Mouse (Mus musculus) granulocyte monocyte progenitor cell, adult 5-6 weeks (primary cell): ENCODE data around the gene Mfap1a. TPM values are rescaled to one million over a fixed set of nuclear protein-coding genes. Genes with fewer than 3 reads are reported as not detected.
"Not testable (repeated sequence)": the region's sequence is repeated elsewhere in the genome, so short reads cannot be mapped to it uniquely, and the experiment has no call there.

Experiments used
- ATAC-seq: replicated peaks from 2 replicates; pipeline ENCODE4 v1.8.0; 2016; ENCODE audit warnings: mild to moderate bottlenecking, moderate TSS enrichment, inconsistent platforms; ENCODE audit not compliant: poor library complexity, severe bottlenecking
- total RNA-seq, 2 experiments: library from RNA; stranded (forward) in 1 of 2; stranded (reverse) in 1 of 2; fragments of 200-712, 200-1000 nt in 1 of 2; fragments of >200 nt in 1 of 2; fragmentation: Nextera tagmentation in 1 of 2; gene quantifications; 2 replicates each; pipeline ENCODE4 v1.2.3; 2014 to 2017

The Mfap1a gene
- total RNA-seq (2014; fragmentation: Nextera tagmentation), result 23.3 and 24.5 TPM in 2 replicates
- 36.3 and 46.9 TPM in 2 replicates for total RNA-seq (2017)

DNA sequence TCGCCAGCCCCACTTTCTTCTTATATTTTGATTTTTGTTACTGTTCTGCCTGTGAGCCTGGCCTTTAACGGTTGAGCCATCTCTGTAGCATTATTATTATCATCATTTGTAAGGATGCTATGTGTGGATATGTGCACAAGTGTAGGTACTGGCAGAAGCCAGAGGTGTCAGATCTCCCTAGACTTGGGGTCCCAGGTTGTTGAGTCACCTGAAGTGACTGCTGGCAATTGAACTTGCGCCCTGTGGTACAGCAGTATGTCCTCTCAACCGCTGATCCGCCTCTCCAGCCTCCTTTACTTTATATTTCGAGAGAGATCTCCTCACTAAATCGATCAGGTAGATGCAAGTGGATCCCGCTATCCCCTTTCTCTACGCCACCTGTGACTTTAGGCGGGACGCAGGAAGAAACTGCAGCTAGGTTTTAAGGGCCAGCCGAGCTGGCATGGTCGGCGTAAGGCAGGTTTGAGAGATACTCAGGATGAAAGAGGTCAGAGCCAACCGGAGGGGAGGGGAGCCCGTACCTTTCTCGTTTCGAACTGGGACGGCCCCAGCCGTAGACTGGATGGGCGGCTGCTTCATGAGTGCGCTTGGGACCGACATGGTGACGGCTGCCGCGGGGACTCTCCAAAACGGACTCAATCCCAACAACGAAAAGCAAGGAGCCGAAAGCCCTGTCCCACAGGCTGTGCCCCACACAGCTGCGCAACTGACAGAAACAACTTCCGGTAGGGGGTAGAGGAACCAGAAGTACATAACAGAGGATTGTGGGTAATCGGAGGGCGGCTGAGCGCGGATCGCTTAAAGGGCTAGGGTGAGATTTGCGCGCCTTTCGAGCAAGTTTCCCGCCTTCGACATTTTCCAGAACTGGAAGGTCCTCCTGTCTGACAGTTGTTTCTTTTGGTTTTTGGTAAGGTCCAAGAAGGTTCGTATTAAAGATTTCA is at the start of gene Mfap1a, which contains the start of gene Wdr76:
Mfap1a (minus strand) TSS at position 724 of the 941 bp plus-strand sequence.
Wdr76 (plus strand) TSS at position 782 of the 941 bp plus-strand sequence.
- peak; percentile 95 for ATAC-seq

GRCm38 (mm10) chr2:121551271-121551670 is 44.8 kb upstream of the Mfap1a start:
- ATAC-seq, result no peak

- ATAC-seq, result no peak
Measured at GRCm38 (mm10) chr2:121549630-121550029, 43.2 kb upstream of the Mfap1a start.

- no peak for ATAC-seq
Measured at GRCm38 (mm10) chr2:121544829-121545228, 38.4 kb upstream of the Mfap1a start.

- no peak for ATAC-seq
Measured at GRCm38 (mm10) chr2:121525056-121525455, 18.6 kb upstream of the Mfap1a start.

- ATAC-seq, result not testable (repeated sequence)
Measured at GRCm38 (mm10) chr2:121522830-121523229, 16.4 kb upstream of the Mfap1a start.

DNA sequence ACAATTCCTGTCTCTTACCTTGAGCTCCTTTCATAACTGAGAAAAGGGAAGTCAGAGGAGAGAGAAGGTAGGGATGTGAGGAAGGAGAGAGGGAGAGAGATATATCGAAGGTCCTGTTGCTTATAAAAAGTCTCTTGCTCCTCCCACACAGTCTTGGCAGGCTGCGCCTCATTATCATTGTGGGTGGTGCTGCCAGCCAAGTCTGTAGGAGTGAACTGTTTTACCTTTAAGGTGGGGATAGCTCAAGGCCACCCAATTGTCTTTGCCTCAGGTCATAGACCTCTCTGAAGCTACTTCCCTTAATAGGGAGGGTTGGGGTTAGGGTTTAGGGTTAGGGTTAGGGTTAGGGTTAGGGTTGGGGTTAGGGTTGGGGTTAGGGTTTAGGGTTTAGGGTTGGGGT is 15.5 kb upstream of the Mfap1a start:
- no peak for ATAC-seq

GRCm38 (mm10) chr2:121518711-121519110 is 12.2 kb upstream of the Mfap1a start:
- not testable (repeated sequence) for ATAC-seq

DNA sequence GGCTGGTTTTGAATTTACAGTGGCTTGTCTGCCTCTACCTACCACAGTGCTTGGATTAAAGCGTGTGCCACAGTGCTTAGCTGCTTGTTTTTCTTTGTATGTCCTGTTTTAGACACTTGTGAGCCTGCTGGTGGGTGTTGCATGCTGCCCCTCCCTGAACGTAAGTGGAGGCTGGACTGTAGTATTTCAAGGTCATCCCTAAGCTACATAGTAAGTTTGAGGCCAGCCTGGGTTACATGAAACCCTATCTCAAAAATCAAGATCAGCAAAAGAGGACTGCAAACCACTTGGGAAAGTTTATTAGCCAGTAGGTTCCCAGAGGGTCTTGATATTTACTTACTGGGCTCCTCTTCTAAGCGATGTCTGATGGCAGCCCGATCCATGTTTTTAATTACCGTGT is 11.6 kb upstream of the Mfap1a start:
- ATAC-seq, result no peak

DNA sequence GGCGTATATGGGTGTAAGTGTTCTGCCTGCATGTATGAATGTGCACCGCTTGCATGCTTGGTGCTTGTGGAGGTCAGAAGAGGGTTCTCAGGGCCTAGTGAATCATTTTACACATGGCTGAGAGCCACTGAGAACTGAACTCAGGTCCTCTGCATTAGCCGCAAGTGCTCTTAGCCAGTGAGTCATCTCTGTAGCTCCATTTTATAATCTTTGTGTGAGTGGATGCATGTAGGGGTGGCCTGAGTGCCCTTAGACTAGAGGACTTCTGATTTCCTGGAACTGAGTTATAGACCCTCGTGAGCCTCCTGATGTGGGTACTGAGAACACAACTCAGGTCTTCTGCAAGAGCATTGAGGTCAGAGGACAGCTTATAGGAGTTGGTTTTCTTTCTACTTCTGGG is 7.7 kb upstream of the Mfap1a start:
- no peak for ATAC-seq

GRCm38 (mm10) chr2:121512991-121513765 is 6.7 kb upstream of the Mfap1a start:
- peak; percentile 61; the same call in 1 of the 2 replicates for ATAC-seq

DNA sequence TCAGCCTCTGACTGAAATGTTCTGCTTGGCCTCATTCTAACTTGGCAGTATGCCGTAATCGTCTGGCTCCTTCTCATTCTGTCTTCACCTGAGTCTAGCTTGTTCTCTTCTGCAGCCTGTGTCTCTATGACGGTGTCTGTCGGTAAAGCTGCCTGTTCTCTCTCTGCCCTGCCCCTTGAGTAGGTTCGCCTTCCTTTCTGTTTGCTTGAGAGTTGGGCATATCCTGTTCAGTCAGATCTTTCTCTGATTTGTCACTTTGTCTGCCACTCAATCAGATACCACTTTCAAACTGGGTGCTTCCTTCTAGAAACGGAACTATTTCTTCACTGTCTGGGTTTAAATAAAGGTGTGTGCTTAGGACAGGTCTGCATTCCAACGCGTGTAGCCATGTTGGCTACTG is 4.9 kb upstream of the Mfap1a start:
- ATAC-seq, result no peak

DNA sequence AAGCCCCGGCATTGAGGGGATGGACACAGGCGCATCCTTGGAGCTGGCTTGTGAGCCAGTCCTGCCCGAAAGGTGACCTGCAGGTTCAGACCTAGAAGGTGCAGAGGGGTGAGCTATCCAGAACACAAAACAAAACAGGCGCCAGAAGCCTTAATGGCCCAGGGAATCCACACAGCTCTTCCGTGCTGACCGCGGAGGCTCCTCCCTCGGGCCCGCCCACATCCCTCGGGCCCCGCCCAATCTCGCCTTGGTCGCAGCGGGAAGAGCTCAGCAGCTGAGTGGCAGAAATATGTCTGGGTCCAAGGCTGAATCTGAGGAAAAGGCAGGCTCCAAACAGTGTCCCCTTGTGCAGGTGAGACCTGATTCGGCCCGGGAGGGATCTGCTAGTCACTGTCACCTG is 3.1 kb upstream of the Mfap1a start:
- peak; percentile 31 for ATAC-seq

- ATAC-seq, result no peak
Measured at GRCm38 (mm10) chr2:121507951-121508330, 1.5 kb upstream of the Mfap1a start.

DNA sequence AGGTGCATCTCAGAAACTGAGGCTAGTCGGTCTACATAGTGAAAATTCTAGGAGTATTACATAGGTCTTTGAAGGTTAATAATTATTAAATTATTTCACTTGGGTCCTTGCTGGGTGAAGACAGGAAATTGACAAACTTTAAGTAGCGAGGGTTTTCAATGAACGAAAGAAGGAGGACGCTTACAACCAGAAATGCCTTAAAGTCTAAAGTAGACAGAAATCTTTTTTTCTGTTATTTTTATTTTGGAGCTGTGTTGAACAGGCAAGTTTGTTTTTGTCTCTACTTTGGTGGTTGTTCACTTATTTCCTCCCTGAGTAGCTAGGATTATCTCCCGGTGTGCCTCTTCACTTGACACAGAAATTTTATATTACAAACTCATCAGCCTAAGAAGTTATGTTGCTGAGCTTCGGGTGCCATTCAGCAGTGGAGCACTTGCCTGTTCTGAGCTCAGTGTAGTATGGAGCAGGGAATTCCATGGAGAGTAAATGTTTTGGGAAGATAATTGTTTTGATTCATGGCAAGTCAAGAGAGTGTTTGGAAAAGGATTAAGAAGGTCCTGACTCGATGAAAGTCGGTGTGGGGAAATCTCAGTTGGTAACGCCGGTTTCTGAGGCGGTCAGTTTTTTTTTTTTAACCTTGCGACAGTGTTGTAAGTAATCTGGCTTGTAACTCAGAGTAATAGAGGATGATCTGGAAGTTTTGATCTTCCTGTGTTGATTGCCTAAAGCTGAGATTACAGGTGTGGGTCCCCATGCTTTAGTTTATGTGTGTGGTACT is 897 bp upstream of the Mfap1a start:
- ATAC-seq, result no peak

DNA sequence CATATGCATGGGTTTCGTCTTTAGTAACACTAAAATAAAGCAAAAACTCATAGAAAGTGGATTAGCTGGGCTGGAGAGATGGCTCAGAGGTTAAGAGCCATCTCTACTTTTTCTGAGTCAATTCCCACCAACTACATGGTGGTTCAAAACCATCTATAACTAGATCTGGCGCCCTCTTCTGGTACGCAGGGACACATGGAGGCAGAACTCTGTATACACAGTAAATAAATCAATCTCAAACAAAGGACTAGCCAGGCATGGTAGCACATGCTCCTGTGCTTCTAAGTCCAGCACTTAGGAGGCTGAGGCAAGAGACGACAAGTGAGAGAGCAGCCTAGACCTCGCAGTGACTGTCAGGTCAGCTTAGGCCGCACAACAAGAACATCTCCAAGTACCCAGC is 4.9 kb downstream of the Mfap1a start:
- ATAC-seq, result 0 out of 2 replicates have a peak, but pooled peaks have one; percentile 33

- ATAC-seq, result peak; percentile 62
Measured at GRCm38 (mm10) chr2:121484403-121484802, 22.1 kb downstream of the Mfap1a start.

GRCm38 (mm10) chr2:121483576-121483975 is 22.9 kb downstream of the Mfap1a start:
- no peak for ATAC-seq

DNA sequence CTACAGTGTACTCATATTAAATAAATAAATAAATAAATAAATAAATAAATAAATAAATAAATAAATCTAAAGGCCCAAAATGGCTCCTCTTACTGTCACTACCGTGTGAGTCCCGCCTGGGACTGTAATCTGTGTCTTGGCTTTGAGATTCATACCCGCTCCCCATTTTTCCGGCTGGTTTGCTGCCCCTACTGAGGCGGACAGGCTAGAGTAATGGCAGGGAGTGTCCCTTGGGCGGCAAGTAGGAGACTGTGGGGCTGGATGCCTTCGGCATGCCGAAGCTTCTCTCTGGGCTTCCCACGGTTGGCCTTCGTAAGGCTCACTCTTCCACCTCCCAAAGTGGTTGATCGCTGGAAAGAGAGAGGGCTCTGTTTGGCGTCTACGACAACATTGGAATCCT is 25.5 kb downstream of the Mfap1a start:
- ATAC-seq, result peak; percentile 39; the same call in 1 of the 2 replicates

GRCm38 (mm10) chr2:121480498-121480897 is 26.0 kb downstream of the Mfap1a start:
- peak; percentile 84 for ATAC-seq
